Mouse (Mus musculus) C2C12 (cell line): ENCODE results near the gene Sh2d6.

ENCODE experiments used
- CEBPB ChIP-seq: IDR thresholded peaks from one replicate; pipeline ENCODE4 v1.6.1; 2011; ENCODE audit warnings: low read depth, mild to moderate bottlenecking, control low read depth, moderate library complexity
- CTCF ChIP-seq: IDR thresholded peaks from one replicate; pipeline ENCODE4 v1.5.1; 2011; ENCODE audit not compliant: control insufficient read depth, insufficient read depth, insufficient read length
- FOSL1 ChIP-seq: IDR thresholded peaks from one replicate; pipeline ENCODE4 v1.8.0; 2011; ENCODE audit warnings: mild to moderate bottlenecking, low read length; ENCODE audit not compliant: poor library complexity, insufficient read depth, severe bottlenecking
- MAX ChIP-seq: IDR thresholded peaks from one replicate; pipeline ENCODE4 v1.6.1; 2011; ENCODE audit warnings: mild to moderate bottlenecking, control low read depth
- MYOD1 ChIP-seq: IDR thresholded peaks from one replicate; pipeline ENCODE4 v1.6.1; 2011; ENCODE audit warnings: low read depth; ENCODE audit not compliant: control insufficient read depth, insufficient read length
- MYOG ChIP-seq: IDR thresholded peaks from one replicate; pipeline ENCODE4 v1.6.1; 2011; ENCODE audit not compliant: control insufficient read depth, insufficient read length; ENCODE audit errors: extremely low read depth
- USF1 ChIP-seq: IDR thresholded peaks from one replicate; pipeline ENCODE4 v1.6.1; 2011; ENCODE audit warnings: low read depth, mild to moderate bottlenecking, control low read depth, moderate library complexity

DNA sequence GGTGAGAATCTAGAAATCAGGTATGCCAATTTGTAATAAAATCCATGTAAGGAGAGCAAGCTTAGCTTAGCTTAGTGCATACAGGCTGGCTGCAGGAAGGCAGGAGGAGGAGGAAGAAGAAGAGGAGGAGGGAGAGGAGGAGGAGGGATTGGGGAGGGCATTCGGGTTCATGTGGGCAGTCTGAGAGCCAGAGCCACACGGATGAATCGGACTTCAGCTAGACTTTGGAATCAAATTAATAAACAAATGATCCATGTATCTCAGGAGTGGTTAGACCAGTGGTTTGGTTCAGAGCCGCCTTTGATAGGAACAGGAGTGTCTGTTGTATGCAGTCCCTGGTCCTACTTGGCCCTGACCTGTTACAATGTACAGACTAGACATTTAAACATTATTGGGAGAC, 36.6 kb downstream of the Sh2d6 start:
- TF ChIP-seq CTCF (no peak), USF1 (no peak), MAX (no peak), MYOG (no peak), CEBPB (no peak), FOSL1 (no peak), MYOD1 (no peak)
